Mouse (Mus musculus) bone marrow, adult 2 months (tissue): Measurements from ENCODE around the gene Bcas3. TPM values are rescaled to one million over a fixed set of nuclear protein-coding genes. Genes with fewer than 3 reads are reported as not detected.
A peak's percentile ranks its signal among the peaks of the same experiment; 100 is the strongest.

Experiments
- H3K27ac ChIP-seq: fragments of 200-500 bp; 2 replicates; pipeline ENCODE4 v1.5.1; 2012; ENCODE audit warnings: low read depth, mild to moderate bottlenecking, control low read depth, inconsistent platforms, low read length; ENCODE audit not compliant: control insufficient read depth, poor library complexity, insufficient read depth
- H3K4me1 ChIP-seq: fragments of 200-500 bp; 2 replicates; pipeline ENCODE4 v1.6.1; 2011; ENCODE audit warnings: low read length; ENCODE audit not compliant: control insufficient read depth, insufficient read depth
- H3K4me3 ChIP-seq: fragments of 200-500 bp; replicated peaks from 2 replicates; pipeline ENCODE3; 2011; ENCODE audit warnings: mild to moderate bottlenecking, low read depth, low read length, control low read depth; ENCODE audit not compliant: control insufficient read depth
- CTCF ChIP-seq: fragments of 200-500 bp; IDR thresholded peaks from 2 replicates; pipeline ENCODE4 v1.5.1; 2011; ENCODE audit warnings: low read length, control low read depth; ENCODE audit not compliant: control insufficient read depth, insufficient read depth
- POLR2A ChIP-seq: fragments of 200-500 bp; IDR thresholded peaks from 2 replicates; pipeline ENCODE4 v1.6.1; 2011; ENCODE audit warnings: low read depth, mild to moderate bottlenecking, control low read depth, low read length, borderline replicate concordance; ENCODE audit not compliant: control insufficient read depth
- WGBS: fragments of 180-500 bp; shearing (Covaris S2); methylation state at CpG from one replicate; pipeline ENCODE4 v1.1.7; 2018; 5-methylcytosine and 5-hydroxymethylcytosine counted together
- polyA plus RNA-seq: library from polyadenylated mRNA; stranded (reverse); fragments of >200 nt; gene quantifications from 2 replicates; pipeline ENCODE4 v1.2.4, GENCODE M21; 2011; ENCODE audit warnings: low replicate concordance; ENCODE audit not compliant: missing spikeins, insufficient read depth, insufficient read length

Gene Bcas3
- polyA plus RNA-seq, 1 experiment, result 19.5 TPM

GRCm38 (mm10) chr11:85849037-85849436, 496.1 kb downstream of the Bcas3 start:
- WGBS, result 9% methylated on average over 21 of the region's 21 CpGs
- TF ChIP-seq CTCF, result peak; percentile 74
- no peak for TF ChIP-seq POLR2A
- no peak overlapping the region for H3K4me3 ChIP-seq

GRCm38 (mm10) chr11:85850233-85850632, 497.3 kb downstream of the Bcas3 start, which contains the start of gene Gm11444:
Gm11444 (minus strand) TSS chr11:85850333.
- Histone ChIP-seq H3K27ac (no peak within 1 kb of the TSS), H3K4me3 (no peak within 1 kb of the TSS), H3K4me1 (no peaks in the 10 kb centered on the region)
- no peak for TF ChIP-seq POLR2A
- TF ChIP-seq CTCF, result no peak
- WGBS, result 86% methylated on average over 6 of the region's 6 CpGs

More at GRCm38 (mm10) chr11:85849037-85849436, 496.1 kb downstream of the Bcas3 start:
- Histone ChIP-seq H3K4me1 (no peaks in the 10 kb centered on the region), H3K27ac (no peak overlapping the region)

GRCm38 (mm10) chr11:85850758-85851157, 497.8 kb downstream of the Bcas3 start:
- H3K27ac ChIP-seq, result no peak overlapping the region
- no peak overlapping the region for H3K4me3 ChIP-seq
- H3K4me1 ChIP-seq, result no peaks in the 10 kb centered on the region
- 59% methylated on average over 6 of the region's 6 CpGs for WGBS
- TF ChIP-seq POLR2A (no peak), CTCF (no peak)

GRCm38 (mm10) chr11:85857997-85858698, 505.2 kb downstream of the Bcas3 start:
- Histone ChIP-seq H3K4me1 (no peaks in the 10 kb centered on the region), H3K27ac (no peak overlapping the region), H3K4me3 (no peak overlapping the region)
- TF ChIP-seq POLR2A (no peak), CTCF (no peak)
- 39% methylated on average over 6 of the region's 6 CpGs for WGBS

GRCm38 (mm10) chr11:85864363-85864762, 511.4 kb downstream of the Bcas3 start:
- 39% methylated on average over 7 of the region's 7 CpGs for WGBS
- TF ChIP-seq POLR2A (no peak), CTCF (peak; percentile 33; the same call in 1 of the 2 replicates)
- Histone ChIP-seq H3K4me3 (no peak overlapping the region), H3K27ac (no peak overlapping the region), H3K4me1 (no peaks in the 10 kb centered on the region)

Other genes starting within 250 kb of the Bcas3 start
- gene Usp32, start 213.0 kb upstream of the Bcas3 start, polyA plus RNA-seq, result 54.3 and 64.0 TPM in 2 replicates
- not detected in 2 replicates for gene 1700125H20Rik, start 182.8 kb upstream of the Bcas3 start, polyA plus RNA-seq
- gene Appbp2, start 118.0 kb upstream of the Bcas3 start, polyA plus RNA-seq, result 5.1 and 8.5 TPM in 2 replicates
- gene Ppm1d, start 41.9 kb upstream of the Bcas3 start, polyA plus RNA-seq, result 23.8 and 27.4 TPM in 2 replicates